Mouse (Mus musculus): Measurements from ENCODE around the gene Mical2. TPM values are rescaled to one million over a fixed set of nuclear protein-coding genes. Genes with fewer than 3 reads are reported as not detected.

The Mical2 gene
- polyA plus RNA-seq, 1 experiment from 2014 or later: 1.2 TPM

DNA sequence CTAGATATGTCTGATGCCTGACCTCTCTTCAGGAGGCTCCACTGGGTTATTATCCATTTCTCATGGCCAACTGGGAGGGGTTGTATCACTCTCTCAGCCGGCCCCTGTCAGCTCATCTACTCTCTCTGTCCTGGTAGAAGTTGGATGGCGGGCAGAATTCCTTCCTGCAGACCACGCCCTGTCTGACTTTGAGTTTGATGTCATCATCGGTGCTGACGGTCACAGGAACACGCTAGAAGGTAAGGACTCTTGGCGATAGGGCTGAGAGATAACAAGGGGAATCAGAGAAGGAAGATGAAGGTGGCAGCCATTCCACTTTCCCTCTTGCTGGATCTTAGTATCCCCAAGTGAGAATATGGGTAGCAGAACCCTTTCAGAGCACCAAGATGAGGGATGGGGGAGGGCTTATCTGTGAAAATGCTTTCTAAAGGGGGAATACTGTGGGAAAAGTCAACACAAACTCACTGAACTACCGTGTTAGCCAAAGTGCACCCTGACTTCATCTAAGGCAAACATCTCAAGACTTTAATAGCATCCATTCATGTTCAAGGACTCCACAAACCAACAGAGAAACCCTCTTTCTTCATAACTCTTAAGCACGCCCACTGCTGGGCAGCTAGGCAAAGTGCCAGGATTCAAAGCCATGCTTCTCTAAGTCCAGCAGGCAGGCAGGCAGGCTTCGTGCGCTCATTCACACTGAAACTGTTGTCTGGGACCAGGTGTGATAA is 83.8 kb downstream of the Mical2 start:
- WGBS: 90% methylated on average over 11 of the region's 11 CpGs
- Histone ChIP-seq H3K36me3 (ENCODE audit: control insufficient read depth, insufficient read depth, low read length) (no peaks in the 10 kb centered on the region), H3K9me3 (ENCODE audit: control insufficient read depth, low read length) (no peaks in the 10 kb centered on the region), H3K4me1 (ENCODE audit: control insufficient read depth, insufficient read depth, low read length) (no peaks in the 10 kb centered on the region), H3K9ac (ENCODE audit: low read length) (no peak overlapping the region), H3K4me2 (no peak overlapping the region), H3K4me3 (ENCODE audit: low read depth, low read length) (no peak overlapping the region), H3K27me3 (ENCODE audit: control insufficient read depth, insufficient read depth, low read length) (no peaks in the 10 kb centered on the region), H3K27ac (ENCODE audit: low read depth, low read length) (no peak overlapping the region)
- DNase-seq (ENCODE audit: low spot score, missing footprints) (no peak), ATAC-seq (ENCODE audit: low FRiP score) (no peak)

DNA sequence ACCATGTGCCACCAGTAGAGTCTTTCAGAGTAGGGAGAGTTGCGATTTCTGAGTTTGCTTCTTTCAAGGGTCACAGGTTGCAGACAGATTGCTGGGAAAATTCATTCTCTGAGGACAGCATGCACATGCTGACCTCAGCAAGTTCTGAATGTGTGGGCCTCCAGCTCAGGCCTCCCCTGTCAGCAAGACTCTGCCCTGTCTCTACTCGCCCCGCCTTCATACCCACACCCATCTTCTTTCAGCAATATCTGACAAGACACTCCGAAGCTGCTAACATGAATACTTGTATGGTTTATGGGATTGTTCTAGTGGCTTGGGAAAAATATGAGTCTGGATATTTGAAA is 84.3 kb downstream of the Mical2 start:
- Histone ChIP-seq H3K4me1 (ENCODE audit: control insufficient read depth, insufficient read depth, low read length) (no peaks in the 10 kb centered on the region), H3K9me3 (ENCODE audit: control insufficient read depth, low read length) (no peaks in the 10 kb centered on the region), H3K27ac (ENCODE audit: low read depth, low read length) (no peak overlapping the region), H3K4me2 (no peak overlapping the region), H3K9ac (ENCODE audit: low read length) (no peak overlapping the region), H3K36me3 (ENCODE audit: control insufficient read depth, insufficient read depth, low read length) (no peaks in the 10 kb centered on the region), H3K27me3 (ENCODE audit: control insufficient read depth, insufficient read depth, low read length) (no peaks in the 10 kb centered on the region), H3K4me3 (ENCODE audit: low read depth, low read length) (no peak overlapping the region)
- ATAC-seq (ENCODE audit: low FRiP score) (no peak), DNase-seq (ENCODE audit: low spot score, missing footprints) (no peak)
- 86% methylated on average over 4 of the region's 4 CpGs for WGBS

DNA sequence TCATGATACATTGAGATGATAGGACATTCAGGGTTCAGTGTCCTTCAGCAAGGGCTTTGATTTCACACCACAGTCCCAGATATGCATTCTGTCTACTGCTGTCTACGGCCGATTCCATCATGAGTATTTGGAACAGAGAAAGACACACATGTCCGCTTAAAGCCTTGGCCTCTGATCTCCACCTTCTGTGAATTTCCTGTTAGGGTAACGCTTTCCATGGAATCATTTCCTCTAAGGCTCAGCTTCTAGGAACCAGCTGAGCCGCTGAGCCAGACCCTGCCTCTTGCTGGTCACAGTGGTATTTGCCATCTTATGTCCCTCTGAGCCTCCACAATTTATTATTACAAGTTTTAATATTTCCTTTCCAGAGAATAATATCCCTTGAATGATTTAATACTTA is 87.6 kb downstream of the Mical2 start:
- Histone ChIP-seq H3K27ac (ENCODE audit: low read depth, low read length) (no peak overlapping the region), H3K36me3 (ENCODE audit: control insufficient read depth, insufficient read depth, low read length) (no peaks in the 10 kb centered on the region), H3K9ac (ENCODE audit: low read length) (no peak overlapping the region), H3K4me3 (ENCODE audit: low read depth, low read length) (no peak overlapping the region), H3K9me3 (ENCODE audit: control insufficient read depth, low read length) (no peaks in the 10 kb centered on the region), H3K4me2 (no peak overlapping the region), H3K4me1 (ENCODE audit: control insufficient read depth, insufficient read depth, low read length) (no peaks in the 10 kb centered on the region), H3K27me3 (ENCODE audit: control insufficient read depth, insufficient read depth, low read length) (no peaks in the 10 kb centered on the region)
- WGBS: 80% methylated on average over 5 of the region's 5 CpGs
- DNase-seq (ENCODE audit: low spot score, missing footprints): no peak
- no peak for ATAC-seq (ENCODE audit: low FRiP score)

DNA sequence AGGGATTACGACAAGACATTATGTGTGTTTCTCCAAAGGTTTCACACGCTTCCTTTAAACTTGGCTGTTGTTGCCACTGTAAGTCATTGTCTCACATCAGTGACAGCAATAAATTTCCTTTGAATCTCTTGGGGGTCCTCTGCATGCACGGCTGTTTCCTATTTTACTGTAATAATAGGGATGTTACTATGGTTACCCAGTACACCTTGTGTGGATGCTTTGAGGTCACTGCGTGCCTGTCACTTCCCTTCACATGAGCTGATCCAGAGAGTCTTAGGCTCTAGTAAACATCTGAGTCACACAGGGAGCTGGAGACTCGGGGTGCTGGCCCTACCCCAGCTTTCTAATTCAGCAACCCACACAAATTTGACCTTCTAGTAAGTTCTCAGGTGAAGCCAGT is 88.0 kb downstream of the Mical2 start:
- Histone ChIP-seq H3K4me3 (ENCODE audit: low read depth, low read length) (no peak overlapping the region), H3K4me1 (ENCODE audit: control insufficient read depth, insufficient read depth, low read length) (no peaks in the 10 kb centered on the region), H3K27ac (ENCODE audit: low read depth, low read length) (no peak overlapping the region), H3K27me3 (ENCODE audit: control insufficient read depth, insufficient read depth, low read length) (no peaks in the 10 kb centered on the region), H3K9me3 (ENCODE audit: control insufficient read depth, low read length) (no peaks in the 10 kb centered on the region), H3K9ac (ENCODE audit: low read length) (no peak overlapping the region), H3K36me3 (ENCODE audit: control insufficient read depth, insufficient read depth, low read length) (no peaks in the 10 kb centered on the region), H3K4me2 (no peak overlapping the region)
- WGBS: 71% methylated on average over 5 of the region's 5 CpGs
- no peak for DNase-seq (ENCODE audit: low spot score, missing footprints)
- no peak for ATAC-seq (ENCODE audit: low FRiP score)

DNA sequence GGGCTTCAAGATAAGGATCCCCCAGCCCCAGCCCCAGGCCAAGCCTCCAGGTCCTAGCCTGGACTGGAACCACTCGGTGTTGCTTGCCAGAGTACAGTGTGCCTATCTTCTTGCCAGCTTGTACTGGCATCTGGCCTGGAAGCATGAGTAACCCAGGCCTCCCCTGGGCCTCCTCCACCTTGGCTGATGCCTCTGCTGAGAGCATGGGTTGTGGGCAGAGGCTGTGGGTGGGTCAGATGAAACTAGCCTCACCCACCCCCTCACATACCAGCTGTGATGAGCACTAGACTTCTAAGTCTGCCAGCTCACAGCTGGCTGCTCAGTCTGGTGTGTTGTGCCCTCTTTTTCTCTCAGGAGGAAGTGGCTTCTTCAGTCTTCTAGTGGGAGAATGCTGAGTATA is 90.6 kb downstream of the Mical2 start:
- no peak for ATAC-seq (ENCODE audit: low FRiP score)
- Histone ChIP-seq H3K4me1 (ENCODE audit: control insufficient read depth, insufficient read depth, low read length) (no peaks in the 10 kb centered on the region), H3K36me3 (ENCODE audit: control insufficient read depth, insufficient read depth, low read length) (no peaks in the 10 kb centered on the region), H3K27me3 (ENCODE audit: control insufficient read depth, insufficient read depth, low read length) (no peaks in the 10 kb centered on the region), H3K27ac (ENCODE audit: low read depth, low read length) (no peak overlapping the region), H3K4me3 (ENCODE audit: low read depth, low read length) (no peak overlapping the region), H3K4me2 (no peak overlapping the region), H3K9ac (ENCODE audit: low read length) (no peak overlapping the region), H3K9me3 (ENCODE audit: control insufficient read depth, low read length) (no peaks in the 10 kb centered on the region)
- no peak for DNase-seq (ENCODE audit: low spot score, missing footprints)
- WGBS: 65% methylated on average over 1 of the region's 1 CpGs

DNA sequence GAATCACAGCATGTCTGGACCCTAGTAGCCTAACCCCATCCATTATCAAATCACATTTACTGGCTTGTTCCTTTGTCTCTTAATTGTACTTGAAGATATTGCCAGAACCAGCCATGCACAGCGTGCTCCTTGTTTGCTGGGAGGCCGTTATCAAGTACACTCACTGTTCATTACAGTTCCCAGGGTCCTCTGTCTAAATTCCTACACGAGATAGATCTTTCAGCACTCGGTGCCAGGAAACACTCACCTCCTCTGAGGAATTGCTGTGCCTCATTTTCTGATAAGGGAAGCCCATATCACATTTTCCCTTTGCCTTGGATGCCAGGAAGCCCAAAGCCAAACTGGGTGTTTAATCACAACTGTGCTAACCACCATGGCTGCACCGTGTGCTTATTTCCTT is 91.8 kb downstream of the Mical2 start:
- Histone ChIP-seq H3K4me1 (ENCODE audit: control insufficient read depth, insufficient read depth, low read length) (no peaks in the 10 kb centered on the region), H3K27me3 (ENCODE audit: control insufficient read depth, insufficient read depth, low read length) (no peaks in the 10 kb centered on the region), H3K4me2 (no peak overlapping the region), H3K4me3 (ENCODE audit: low read depth, low read length) (no peak overlapping the region), H3K36me3 (ENCODE audit: control insufficient read depth, insufficient read depth, low read length) (no peaks in the 10 kb centered on the region), H3K27ac (ENCODE audit: low read depth, low read length) (no peak overlapping the region), H3K9ac (ENCODE audit: low read length) (no peak overlapping the region), H3K9me3 (ENCODE audit: control insufficient read depth, low read length) (no peaks in the 10 kb centered on the region)
- 79% methylated on average over 5 of the region's 5 CpGs for WGBS
- ATAC-seq (ENCODE audit: low FRiP score) (no peak), DNase-seq (ENCODE audit: low spot score, missing footprints) (no peak)

DNA sequence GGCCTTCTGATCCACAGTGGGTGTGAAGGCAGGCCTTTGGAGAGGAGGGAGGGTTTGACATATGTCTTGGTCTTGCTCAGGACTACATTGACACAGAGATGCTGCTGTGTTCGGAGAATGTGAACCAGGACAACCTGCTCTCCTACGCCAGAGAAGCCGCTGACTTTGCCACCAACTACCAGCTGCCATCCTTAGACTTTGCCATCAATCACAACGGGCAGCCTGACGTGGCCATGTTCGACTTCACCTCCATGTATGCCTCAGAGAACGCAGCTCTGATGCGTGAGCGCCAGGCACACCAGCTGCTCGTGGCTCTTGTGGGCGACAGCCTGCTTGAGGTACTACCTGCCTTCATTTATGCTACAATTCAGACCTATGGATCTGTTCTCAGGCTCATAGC is 92.7 kb downstream of the Mical2 start:
- Histone ChIP-seq H3K27me3 (ENCODE audit: control insufficient read depth, insufficient read depth, low read length) (no peaks in the 10 kb centered on the region), H3K9ac (ENCODE audit: low read length) (no peak overlapping the region), H3K9me3 (ENCODE audit: control insufficient read depth, low read length) (no peaks in the 10 kb centered on the region), H3K4me1 (ENCODE audit: control insufficient read depth, insufficient read depth, low read length) (no peaks in the 10 kb centered on the region), H3K27ac (ENCODE audit: low read depth, low read length) (no peak overlapping the region), H3K4me3 (ENCODE audit: low read depth, low read length) (no peak overlapping the region), H3K36me3 (ENCODE audit: control insufficient read depth, insufficient read depth, low read length) (no peaks in the 10 kb centered on the region), H3K4me2 (no peak overlapping the region)
- 91% methylated on average over 11 of the region's 11 CpGs for WGBS
- DNase-seq (ENCODE audit: low spot score, missing footprints): no peak
- ATAC-seq (ENCODE audit: low FRiP score): no peak

DNA sequence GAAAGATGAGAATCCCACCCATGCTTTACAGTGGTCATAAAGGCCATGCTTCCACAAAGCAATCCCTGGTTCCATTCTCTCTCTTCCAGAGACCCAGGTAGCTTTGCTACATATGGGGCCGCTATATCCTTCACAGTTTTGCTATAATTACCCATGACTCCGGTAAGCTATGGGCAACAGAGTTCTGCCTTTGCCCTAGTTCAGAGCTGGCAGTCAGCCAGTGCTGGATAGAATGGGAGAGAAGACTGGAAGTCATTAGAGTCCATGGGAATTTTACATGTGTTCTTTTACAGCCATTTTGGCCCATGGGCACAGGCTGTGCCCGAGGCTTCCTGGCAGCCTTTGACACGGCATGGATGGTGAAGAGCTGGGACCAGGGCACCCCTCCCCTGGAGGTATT is 93.8 kb downstream of the Mical2 start:
- ATAC-seq (ENCODE audit: low FRiP score) (no peak), DNase-seq (ENCODE audit: low spot score, missing footprints) (no peak)
- H3K4me2 ChIP-seq: no peak overlapping the region
- no peaks in the 10 kb centered on the region for H3K27me3 ChIP-seq (ENCODE audit: control insufficient read depth, insufficient read depth, low read length)
- no peak overlapping the region for H3K9ac ChIP-seq (ENCODE audit: low read length)
- H3K9me3 ChIP-seq (ENCODE audit: control insufficient read depth, low read length): no peaks in the 10 kb centered on the region
- no peaks in the 10 kb centered on the region for H3K36me3 ChIP-seq (ENCODE audit: control insufficient read depth, insufficient read depth, low read length)
- no peak overlapping the region for H3K27ac ChIP-seq (ENCODE audit: low read depth, low read length)
- WGBS: 89% methylated on average over 4 of the region's 4 CpGs
- H3K4me1 ChIP-seq (ENCODE audit: control insufficient read depth, insufficient read depth, low read length): no peaks in the 10 kb centered on the region
- no peak overlapping the region for H3K4me3 ChIP-seq (ENCODE audit: low read depth, low read length)

DNA sequence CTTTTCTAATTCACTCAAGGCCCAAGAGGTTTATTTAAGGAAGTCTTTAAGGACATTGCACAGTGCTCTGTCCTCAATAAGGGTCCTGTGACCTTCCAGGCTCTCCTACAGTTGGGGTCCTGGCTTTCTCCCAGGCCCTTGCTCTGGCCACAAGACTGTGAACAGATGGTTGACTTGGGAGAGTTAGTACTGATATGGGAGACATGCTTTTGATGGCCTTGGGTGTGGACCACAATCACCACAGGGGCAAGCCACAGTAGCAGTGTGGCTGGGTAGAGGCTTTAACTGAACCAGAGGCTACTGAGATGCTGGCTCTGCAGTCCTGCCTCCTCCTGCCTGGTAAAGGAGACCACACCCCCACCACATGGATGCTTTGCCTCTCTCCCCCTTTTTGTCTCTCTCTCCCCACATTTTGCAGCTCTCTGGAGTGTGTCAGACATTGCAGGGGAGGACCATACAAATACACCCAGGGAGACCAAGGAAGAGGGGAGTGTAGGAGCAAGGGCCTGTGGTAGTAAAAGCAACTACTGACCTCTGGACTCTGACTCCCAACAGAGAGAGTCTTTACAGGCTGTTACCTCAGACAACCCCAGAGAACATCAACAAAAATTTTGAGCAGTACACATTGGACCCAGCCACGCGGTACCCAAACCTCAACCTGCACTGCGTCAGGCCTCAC is 94.5 kb downstream of the Mical2 start:
- ATAC-seq (ENCODE audit: low FRiP score): no peak
- H3K4me1 ChIP-seq (ENCODE audit: control insufficient read depth, insufficient read depth, low read length): no peaks in the 10 kb centered on the region
- 96% methylated on average over 3 of the region's 3 CpGs for WGBS

More for the DNA sequence above, 94.5 kb downstream of the Mical2 start:
- H3K27me3 ChIP-seq (ENCODE audit: control insufficient read depth, insufficient read depth, low read length): no peaks in the 10 kb centered on the region
- no peak overlapping the region for H3K4me2 ChIP-seq
- no peak for DNase-seq (ENCODE audit: low spot score, missing footprints)
- H3K4me3 ChIP-seq (ENCODE audit: low read depth, low read length): no peak overlapping the region
- H3K36me3 ChIP-seq (ENCODE audit: control insufficient read depth, insufficient read depth, low read length): no peaks in the 10 kb centered on the region
- H3K27ac ChIP-seq (ENCODE audit: low read depth, low read length): no peak overlapping the region
- H3K9ac ChIP-seq (ENCODE audit: low read length): no peak overlapping the region
- no peaks in the 10 kb centered on the region for H3K9me3 ChIP-seq (ENCODE audit: control insufficient read depth, low read length)

All from midbrain, embryonic 11.5 days (tissue).